Mouse (Mus musculus): Measurements from ENCODE around the gene Phykpl.

GRCm38 (mm10) chr11:51621776-51622175 is 37.2 kb downstream of the Phykpl start:
- TF ChIP-seq USF1 (IDR thresholded peaks at IDR 0.05; ENCODE audit: low read depth) (no peak), CTCF (IDR thresholded peaks at IDR 0.05; ENCODE audit: control insufficient read depth, insufficient read depth, insufficient read length) (no peak), MAX (IDR thresholded peaks at IDR 0.05) (no peak), MYOG (IDR thresholded peaks at IDR 0.05; ENCODE audit: control insufficient read depth, extremely low read depth, insufficient read length) (no peak), CEBPB (IDR thresholded peaks at IDR 0.05; ENCODE audit: low read depth) (no peak)

All from C2C12 (cell line).